In the genomic region with DNA sequence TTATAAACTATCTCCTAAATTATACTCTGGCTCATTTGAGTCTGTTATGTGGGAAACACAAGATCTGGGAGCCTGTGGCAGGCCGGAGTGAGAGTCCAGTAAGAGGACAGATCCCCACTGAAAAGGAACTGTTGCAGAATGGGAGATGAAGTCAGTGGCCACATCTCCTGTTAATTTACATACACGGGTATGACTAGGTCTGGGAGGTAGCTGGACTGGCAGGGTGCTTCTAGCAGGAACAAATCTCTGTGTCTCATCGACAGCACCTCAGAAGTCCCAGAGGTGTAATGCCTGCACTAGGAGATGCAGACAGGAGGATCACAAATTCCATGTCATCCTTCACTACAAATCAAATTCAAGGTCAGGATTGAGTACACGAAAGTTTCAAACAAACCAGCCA, we compare ENCODE assay signal across 9 mouse cellular contexts. TPM values are rescaled to one million over a fixed set of nuclear protein-coding genes. Genes with fewer than 3 reads are reported as not detected.
DNase-seq lines count a peak whose midpoint lies in the region; ATAC-seq lines count a peak whose summit lies in the region.
"Had no signal": no experiment of that assay in that cellular context is flagged by ENCODE, and none has a peak within 500 bp of the region (broad histone marks: within the 10 kb centered on the region; RNA-seq: fewer than 3 reads in every experiment).

No protein-coding gene starts in this region.

- 0 out of 2 replicates have a peak overlapping the region, but pooled peaks have one; percentile 89 for H3K9ac ChIP-seq in liver, embryonic 11.5 days (ENCODE audit: low read depth, low read length)
- peak overlapping the region; percentile 88 for H3K9ac ChIP-seq in embryonic facial prominence, embryonic 13.5 days
- H3K9ac ChIP-seq in hindbrain, embryonic 15.5 days = peak overlapping the region; percentile 80
- peak overlapping the region; percentile 94 for H3K9ac ChIP-seq in neural tube, embryonic 13.5 days

- peaks cover 6% of the 10 kb centered on the region; the same call in 1 of the 2 replicates for H3K36me3 ChIP-seq in liver, embryonic 11.5 days (ENCODE audit: control insufficient read depth, insufficient read depth, low read length)
- peaks cover 9% of the 10 kb centered on the region for H3K36me3 ChIP-seq in embryonic facial prominence, embryonic 13.5 days
- H3K36me3 ChIP-seq in hindbrain, embryonic 15.5 days = no peaks in the 10 kb centered on the region
- H3K36me3 ChIP-seq in neural tube, embryonic 13.5 days = no peaks in the 10 kb centered on the region

- H3K4me2 ChIP-seq in liver, embryonic 11.5 days = peak overlapping the region; percentile 97
- peak overlapping the region; percentile 76 for H3K4me2 ChIP-seq in embryonic facial prominence, embryonic 13.5 days
- peak overlapping the region; percentile 73 for H3K4me2 ChIP-seq in hindbrain, embryonic 15.5 days
- H3K4me2 ChIP-seq in neural tube, embryonic 13.5 days = peak overlapping the region; percentile 75

- no peaks in the 10 kb centered on the region for H3K9me3 ChIP-seq in liver, embryonic 11.5 days (ENCODE audit: control insufficient read depth, low read length)
- no peaks in the 10 kb centered on the region for H3K9me3 ChIP-seq in embryonic facial prominence, embryonic 13.5 days
- H3K9me3 ChIP-seq in hindbrain, embryonic 15.5 days = no peaks in the 10 kb centered on the region
- H3K9me3 ChIP-seq in neural tube, embryonic 13.5 days = no peaks in the 10 kb centered on the region

- no peak overlapping the region for H3K27ac ChIP-seq in liver, embryonic 11.5 days (ENCODE audit: low read depth, low read length)
- peak overlapping the region; percentile 95; the same call in 1 of the 2 replicates for H3K27ac ChIP-seq in embryonic facial prominence, embryonic 13.5 days
- peak overlapping the region; percentile 93 for H3K27ac ChIP-seq in hindbrain, embryonic 15.5 days (replicated peaks)
- H3K27ac ChIP-seq in neural tube, embryonic 13.5 days (replicated peaks) = no peak overlapping the region; the same call in 1 of the 2 replicates

- WGBS in liver, embryonic 11.5 days = 63% methylated on average over 4 of the region's 4 CpGs
- 61% methylated on average over 4 of the region's 4 CpGs for WGBS in embryonic facial prominence, embryonic 13.5 days
- WGBS in hindbrain, embryonic 15.5 days = 75% methylated on average over 4 of the region's 4 CpGs
- WGBS in neural tube, embryonic 13.5 days = 69% methylated on average over 4 of the region's 4 CpGs

- H3K4me1 ChIP-seq in liver, embryonic 11.5 days (replicated peaks; ENCODE audit: control insufficient read depth, insufficient read depth, low read length) = peaks cover 11% of the 10 kb centered on the region
- peaks cover 16% of the 10 kb centered on the region for H3K4me1 ChIP-seq in embryonic facial prominence, embryonic 13.5 days
- peaks cover 19% of the 10 kb centered on the region for H3K4me1 ChIP-seq in hindbrain, embryonic 15.5 days (replicated peaks)
- H3K4me1 ChIP-seq in neural tube, embryonic 13.5 days (replicated peaks) = peaks cover 21% of the 10 kb centered on the region

- H3K27me3 ChIP-seq in liver, embryonic 11.5 days (replicated peaks; ENCODE audit: control insufficient read depth, insufficient read depth, low read length) = no peaks in the 10 kb centered on the region
- H3K27me3 ChIP-seq in embryonic facial prominence, embryonic 13.5 days = no peaks in the 10 kb centered on the region
- H3K27me3 ChIP-seq in hindbrain, embryonic 15.5 days = no peaks in the 10 kb centered on the region
- no peaks in the 10 kb centered on the region for H3K27me3 ChIP-seq in neural tube, embryonic 13.5 days

- DNase-seq in liver, embryonic 11.5 days (ENCODE audit: low spot score) = no peak
- DNase-seq in liver = no peak
- DNase-seq in ovary, adult 18-20 months (ENCODE audit: low spot score) = no peak
- no peak for DNase-seq in ovary, postnatal 14 days (ENCODE audit: low spot score)
- DNase-seq in frontal cortex, postnatal 25 days (ENCODE audit: low spot score in 2 of 2) = no peak

- no peak for ATAC-seq in liver, embryonic 11.5 days (replicated peaks; ENCODE audit: low FRiP score)
- no peak for ATAC-seq in embryonic facial prominence, embryonic 13.5 days (ENCODE audit: insufficient number of reproducible peaks, insufficient read depth, low FRiP score, low TSS enrichment, low read depth)
- no peak for ATAC-seq in hindbrain, embryonic 15.5 days (ENCODE audit: low FRiP score, low read depth)
- ATAC-seq in neural tube, embryonic 13.5 days (ENCODE audit: low read depth) = no peak

- H3K4me3 ChIP-seq in liver, embryonic 11.5 days (ENCODE audit: low read depth, low read length) = no peak overlapping the region; the same call in 1 of the 2 replicates
- peak overlapping the region; percentile 71 for H3K4me3 ChIP-seq in embryonic facial prominence, embryonic 13.5 days
- H3K4me3 ChIP-seq in hindbrain, embryonic 15.5 days = peak overlapping the region; percentile 63
- H3K4me3 ChIP-seq in neural tube, embryonic 13.5 days = peak overlapping the region; percentile 80

RNA-seq across cellular contexts. Expression of a gene that starts 1.2 kb away (rescaled TPM):
- polyA plus RNA-seq in liver, embryonic 11.5 days (2014; fragmentation: Nextera tagmentation; extraction: Ambion mirVana) = 24.7 and 27.8 TPM in 2 replicates
- 34.5 and 37.2 TPM in 2 replicates for polyA plus RNA-seq in embryonic facial prominence, embryonic 13.5 days (2015; fragmentation: Nextera tagmentation; extraction: Ambion mirVana)
- 19.5 and 20.3 TPM in 2 replicates for polyA plus RNA-seq in hindbrain, embryonic 15.5 days (2015; fragmentation: Nextera tagmentation; extraction: Ambion mirVana)
- 19.0 and 19.3 TPM in 2 replicates for polyA plus RNA-seq in neural tube, embryonic 13.5 days (2015; fragmentation: Nextera tagmentation; extraction: Ambion mirVana)

RNA-seq across cellular contexts. Expression of a gene that starts 39.4 kb away (rescaled TPM):
- polyA plus RNA-seq in liver, embryonic 11.5 days (2014; fragmentation: Nextera tagmentation; extraction: Ambion mirVana) = 30.2 and 36.1 TPM in 2 replicates
- 12.3 and 12.7 TPM in 2 replicates for polyA plus RNA-seq in embryonic facial prominence, embryonic 13.5 days (2015; fragmentation: Nextera tagmentation; extraction: Ambion mirVana)
- polyA plus RNA-seq in hindbrain, embryonic 15.5 days (2015; fragmentation: Nextera tagmentation; extraction: Ambion mirVana) = 1.6 and 2.9 TPM in 2 replicates
- 1.4 and 1.9 TPM in 2 replicates for polyA plus RNA-seq in neural tube, embryonic 13.5 days (2015; fragmentation: Nextera tagmentation; extraction: Ambion mirVana)
- polyA plus RNA-seq: liver, adult 2 months had no signal

RNA-seq across cellular contexts. Expression of a gene that starts 39.5 kb away (rescaled TPM):
- polyA plus RNA-seq in liver, embryonic 11.5 days (2014; fragmentation: Nextera tagmentation; extraction: Ambion mirVana) = 89.0 and 96.2 TPM in 2 replicates
- polyA plus RNA-seq in embryonic facial prominence, embryonic 13.5 days (2015; fragmentation: Nextera tagmentation; extraction: Ambion mirVana) = 99.5 and 101 TPM in 2 replicates
- 74.4 and 77.3 TPM in 2 replicates for polyA plus RNA-seq in hindbrain, embryonic 15.5 days (2015; fragmentation: Nextera tagmentation; extraction: Ambion mirVana)
- 87.6 and 94.6 TPM in 2 replicates for polyA plus RNA-seq in neural tube, embryonic 13.5 days (2015; fragmentation: Nextera tagmentation; extraction: Ambion mirVana)

Comparison
In these comparisons a context has a peak if more than half of its experiments do, and no peak if none do; other contexts are left out.
1. H3K27ac ChIP-seq: peak in embryonic facial prominence, embryonic 13.5 days (single experiment) and hindbrain, embryonic 15.5 days (single experiment); none in liver, embryonic 11.5 days (single experiment) and neural tube, embryonic 13.5 days (single experiment).
2. Peak in every context shown above with its lines, with median percentiles within 50 percentile points of each other: H3K4me2 ChIP-seq and H3K9ac ChIP-seq.